Mouse (Mus musculus): ENCODE data around the gene Olfr288. TPM values are rescaled to one million over a fixed set of nuclear protein-coding genes. Genes with fewer than 3 reads are reported as not detected.

The Olfr288 gene
- polyA plus RNA-seq, 1 experiment from 2014 or later = not detected

DNA sequence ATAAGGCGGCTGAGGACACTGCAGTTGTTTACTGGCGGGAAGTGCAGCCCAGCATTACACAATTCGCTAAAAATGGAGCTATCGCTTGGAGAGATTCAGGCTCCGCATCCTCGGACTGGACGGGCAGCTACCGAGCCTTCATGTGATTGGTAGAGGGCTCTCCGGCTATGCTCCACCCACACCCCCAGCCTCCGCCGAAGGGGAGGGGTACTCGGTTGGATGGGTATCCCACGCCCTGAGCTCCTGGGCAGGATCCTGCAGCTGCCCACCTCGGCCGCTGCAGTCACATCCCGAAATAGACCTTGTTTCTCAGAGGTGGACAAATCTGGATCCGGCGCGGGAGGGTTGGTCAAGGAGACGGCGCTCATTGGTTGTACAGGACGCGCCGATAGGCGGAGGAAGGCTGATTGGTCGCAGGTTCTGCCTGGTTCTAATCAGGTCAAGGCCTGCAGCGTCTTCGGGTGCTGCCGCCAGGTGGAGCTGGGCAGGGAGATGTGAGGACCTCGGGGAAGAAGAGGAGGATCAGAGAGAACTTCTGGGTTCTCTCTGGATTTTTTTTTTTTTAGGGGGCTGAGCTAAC lies 14.1 kb downstream of the Olfr288 start:
- H3K9me3 ChIP-seq = no peaks in the 10 kb centered on the region
- H3K9ac ChIP-seq = peak overlapping the region; percentile 61
- peak overlapping the region; percentile 75 for H3K27ac ChIP-seq
- peak overlapping the region; percentile 78 for H3K4me2 ChIP-seq
- peaks cover 7% of the 10 kb centered on the region for H3K4me1 ChIP-seq
- WGBS = under 1% methylated on average over 30 of the region's 30 CpGs
- peaks cover 20% of the 10 kb centered on the region; the same call in 1 of the 2 replicates for H3K27me3 ChIP-seq
- ATAC-seq (ENCODE audit: low FRiP score) = peak; percentile 98
- H3K4me3 ChIP-seq (replicated peaks) = peak overlapping the region; percentile 53
- no peaks in the 10 kb centered on the region for H3K36me3 ChIP-seq (replicated peaks)

DNA sequence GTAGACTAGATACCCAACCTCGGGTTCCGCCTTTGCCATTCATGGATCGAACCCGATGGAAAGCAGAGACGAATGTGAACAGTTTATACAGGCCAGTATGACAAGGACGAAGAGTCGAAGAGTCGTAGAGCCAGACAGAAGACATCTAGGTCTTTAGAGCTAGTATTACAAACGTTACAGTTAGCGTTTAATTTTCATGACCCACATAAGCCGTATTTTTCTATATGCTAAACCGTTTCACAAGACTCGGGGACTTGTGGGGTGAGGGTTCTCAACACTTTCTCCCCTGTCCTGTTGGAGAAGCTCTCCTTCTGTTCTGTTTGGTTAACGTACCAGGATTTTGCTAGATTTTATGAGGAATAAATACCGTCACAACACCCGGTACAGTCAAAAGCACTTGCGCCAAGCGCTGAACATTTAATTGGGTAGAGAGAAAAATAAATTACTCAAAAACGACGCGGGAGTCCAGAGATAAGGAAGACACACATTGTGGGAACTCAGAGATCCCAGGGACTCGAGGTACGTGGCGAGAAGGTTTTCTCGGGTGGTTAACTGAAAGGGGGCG lies 14.7 kb downstream of the Olfr288 start:
- H3K4me3 ChIP-seq (replicated peaks) = peak overlapping the region; percentile 53
- H3K4me2 ChIP-seq = peak overlapping the region; percentile 78
- peaks cover 20% of the 10 kb centered on the region; the same call in 1 of the 2 replicates for H3K27me3 ChIP-seq
- H3K9me3 ChIP-seq = no peaks in the 10 kb centered on the region
- H3K4me1 ChIP-seq = peaks cover 7% of the 10 kb centered on the region
- H3K36me3 ChIP-seq (replicated peaks) = no peaks in the 10 kb centered on the region
- peak overlapping the region; percentile 75 for H3K27ac ChIP-seq
- peak overlapping the region; percentile 61 for H3K9ac ChIP-seq
- WGBS = 3% methylated on average over 26 of the region's 26 CpGs
- ATAC-seq (ENCODE audit: low FRiP score) = no peak

DNA sequence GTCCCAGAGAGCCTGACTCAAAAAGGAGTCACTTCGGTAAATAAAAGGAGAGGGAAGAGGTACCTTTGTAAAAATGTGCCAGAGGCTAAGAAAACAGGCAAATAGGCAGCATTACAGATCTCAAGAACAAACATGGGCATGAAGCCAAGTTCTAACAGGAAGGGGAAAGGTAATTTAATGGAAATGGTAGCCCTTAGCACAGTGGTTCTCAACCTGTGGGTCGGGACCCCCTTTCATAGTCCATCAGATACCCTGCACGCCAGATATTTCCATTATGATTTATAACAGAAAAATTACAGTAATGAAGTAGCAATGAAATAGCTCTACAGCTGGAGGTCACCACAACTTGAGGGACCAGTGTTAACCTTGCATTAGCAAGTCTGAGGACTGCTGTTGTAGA lies 18.0 kb downstream of the Olfr288 start:
- Histone ChIP-seq H3K9me3 (no peaks in the 10 kb centered on the region), H3K27ac (no peak overlapping the region), H3K9ac (no peak overlapping the region), H3K27me3 (peaks cover 32% of the 10 kb centered on the region), H3K36me3 (replicated peaks) (no peaks in the 10 kb centered on the region), H3K4me2 (no peak overlapping the region), H3K4me1 (peaks cover 7% of the 10 kb centered on the region), H3K4me3 (replicated peaks) (no peak overlapping the region)
- ATAC-seq (ENCODE audit: low FRiP score) = no peak
- WGBS = 78% methylated on average over 3 of the region's 3 CpGs

DNA sequence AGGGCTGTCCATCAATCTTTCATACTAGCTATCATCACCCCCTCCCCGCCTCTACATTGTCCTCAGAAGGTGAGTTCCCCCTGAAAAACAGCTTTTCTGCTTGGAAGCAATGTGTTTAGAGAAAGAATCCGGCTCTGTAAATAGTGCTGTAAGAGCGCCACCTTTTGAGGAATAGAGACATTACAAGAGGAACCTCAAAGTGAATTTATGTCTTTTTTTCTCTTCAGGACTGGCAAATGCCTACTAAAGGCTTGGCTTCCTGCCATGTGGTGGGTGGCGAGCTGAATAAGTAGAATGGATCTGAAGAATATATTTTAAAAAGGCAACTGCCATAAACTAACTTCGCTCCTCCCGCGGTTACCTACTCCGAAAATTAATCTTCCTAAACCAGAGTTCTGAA lies 21.5 kb downstream of the Olfr288 start:
- ATAC-seq (ENCODE audit: low FRiP score) = no peak
- H3K9ac ChIP-seq = no peak overlapping the region
- peaks cover 62% of the 10 kb centered on the region for H3K27me3 ChIP-seq

DNA sequence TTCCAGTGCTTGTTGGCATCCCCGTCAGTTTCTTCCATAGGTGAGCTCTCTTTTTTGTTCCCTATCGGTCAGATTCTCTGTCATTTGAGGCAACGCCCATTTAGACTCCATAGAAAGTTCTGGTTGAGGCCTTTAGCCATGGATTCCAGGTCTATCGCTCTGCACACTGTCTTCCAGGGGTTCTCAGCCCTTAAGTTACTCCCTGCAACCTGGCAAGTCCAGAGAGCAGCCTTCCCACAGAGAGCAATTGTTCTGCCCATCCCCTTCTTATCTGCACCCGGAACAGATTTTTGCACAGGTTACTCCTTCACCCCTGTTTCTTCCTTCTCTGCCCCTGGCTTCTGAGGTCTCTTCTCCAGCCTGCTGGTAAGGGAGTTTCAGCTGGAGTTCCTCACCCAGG lies 23.2 kb downstream of the Olfr288 start:
- 67% methylated on average over 5 of the region's 5 CpGs for WGBS
- Histone ChIP-seq H3K27ac (no peak overlapping the region), H3K9ac (no peak overlapping the region), H3K4me3 (replicated peaks) (no peak overlapping the region), H3K27me3 (peaks cover 64% of the 10 kb centered on the region), H3K4me2 (no peak overlapping the region), H3K9me3 (no peaks in the 10 kb centered on the region), H3K4me1 (peaks cover 33% of the 10 kb centered on the region), H3K36me3 (replicated peaks) (no peaks in the 10 kb centered on the region)
- no peak for ATAC-seq (ENCODE audit: low FRiP score)

More for the DNA sequence above, 21.5 kb downstream of the Olfr288 start:
- H3K4me1 ChIP-seq = peaks cover 23% of the 10 kb centered on the region
- no peak overlapping the region for H3K27ac ChIP-seq
- H3K9me3 ChIP-seq = no peaks in the 10 kb centered on the region
- no peak overlapping the region for H3K4me3 ChIP-seq (replicated peaks)
- H3K4me2 ChIP-seq = no peak overlapping the region
- no peaks in the 10 kb centered on the region for H3K36me3 ChIP-seq (replicated peaks)
- WGBS = 36% methylated on average over 8 of the region's 8 CpGs

DNA sequence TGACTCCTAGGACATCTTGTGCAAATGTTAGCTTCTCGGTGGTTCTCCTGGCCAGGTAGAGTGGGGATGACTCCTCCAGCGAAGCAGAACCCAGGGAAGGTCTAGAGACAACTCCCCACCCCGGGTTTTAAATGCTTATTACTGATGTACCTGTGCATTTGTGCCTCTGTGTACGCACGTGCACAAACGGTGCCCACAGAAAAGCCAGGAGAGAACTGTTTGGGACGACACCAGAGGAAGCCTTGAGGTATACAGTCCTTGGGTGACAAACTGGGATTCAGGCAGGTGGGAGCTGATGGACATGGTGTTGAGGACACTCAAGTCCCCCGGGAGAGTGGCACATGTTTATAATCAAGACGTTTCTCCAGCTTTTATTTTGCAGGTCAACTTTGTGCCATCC lies 24.4 kb downstream of the Olfr288 start:
- Histone ChIP-seq H3K4me3 (replicated peaks) (no peak overlapping the region), H3K9me3 (no peaks in the 10 kb centered on the region), H3K36me3 (replicated peaks) (no peaks in the 10 kb centered on the region), H3K4me1 (peaks cover 41% of the 10 kb centered on the region), H3K27me3 (peaks cover 57% of the 10 kb centered on the region), H3K27ac (no peak overlapping the region), H3K4me2 (peak overlapping the region; percentile 87), H3K9ac (no peak overlapping the region)
- no peak for ATAC-seq (ENCODE audit: low FRiP score)
- 77% methylated on average over 9 of the region's 9 CpGs for WGBS

DNA sequence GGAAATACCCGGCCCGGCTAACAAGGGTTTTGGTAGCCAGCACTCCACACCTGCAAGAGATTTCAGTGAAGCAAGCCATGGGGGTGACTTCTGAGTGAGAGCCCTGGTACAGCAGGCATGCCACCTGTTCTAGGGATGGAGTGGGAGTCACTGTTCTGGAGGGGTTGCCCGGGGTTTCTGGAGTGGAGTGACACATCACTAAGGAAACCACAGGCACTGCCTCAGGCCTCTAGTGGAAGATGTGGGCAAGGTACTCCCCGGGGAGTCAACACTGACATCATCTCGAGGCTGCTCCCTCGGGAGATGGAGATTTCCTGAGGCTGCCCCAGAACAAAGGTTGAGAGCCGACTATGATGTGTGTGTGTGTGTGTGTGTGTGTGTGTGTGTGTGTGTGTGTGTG lies 25.0 kb downstream of the Olfr288 start:
- Histone ChIP-seq H3K36me3 (replicated peaks) (no peaks in the 10 kb centered on the region), H3K4me2 (peak overlapping the region; percentile 87), H3K9ac (no peak overlapping the region), H3K4me1 (peaks cover 41% of the 10 kb centered on the region), H3K27me3 (peaks cover 62% of the 10 kb centered on the region), H3K27ac (no peak overlapping the region), H3K9me3 (no peaks in the 10 kb centered on the region), H3K4me3 (replicated peaks) (peak overlapping the region; percentile 61)
- no peak for ATAC-seq (ENCODE audit: low FRiP score)
- 39% methylated on average over 7 of the region's 7 CpGs for WGBS

DNA sequence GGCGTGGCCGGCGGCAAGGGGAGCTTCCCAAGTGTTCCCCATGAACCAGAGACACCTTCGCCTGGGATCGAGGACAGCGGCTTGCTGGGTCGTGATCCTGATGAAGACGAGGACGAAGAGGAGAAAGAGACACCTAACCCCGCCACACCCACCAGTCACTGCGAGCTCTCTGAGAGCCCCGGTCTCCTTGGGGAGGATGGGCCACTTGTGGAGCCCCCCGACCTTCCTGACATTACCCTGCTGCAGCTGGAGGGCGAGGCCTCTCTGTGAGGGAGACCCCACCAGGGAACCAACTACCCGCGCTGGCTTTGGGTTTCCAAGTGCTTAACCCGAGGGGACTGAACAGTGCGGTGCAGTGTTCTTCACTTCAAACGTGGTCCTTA lies 26.7 kb downstream of the Olfr288 start:
- no peaks in the 10 kb centered on the region for H3K9me3 ChIP-seq
- 2% methylated on average over 19 of the region's 19 CpGs for WGBS
- H3K9ac ChIP-seq = peak overlapping the region; percentile 59
- peak overlapping the region; percentile 87 for H3K4me2 ChIP-seq
- H3K4me3 ChIP-seq (replicated peaks) = peak overlapping the region; percentile 61
- H3K27me3 ChIP-seq = peaks cover 58% of the 10 kb centered on the region
- no peak for ATAC-seq (ENCODE audit: low FRiP score)
- H3K27ac ChIP-seq = no peak overlapping the region
- no peaks in the 10 kb centered on the region for H3K36me3 ChIP-seq (replicated peaks)
- peaks cover 41% of the 10 kb centered on the region for H3K4me1 ChIP-seq

DNA sequence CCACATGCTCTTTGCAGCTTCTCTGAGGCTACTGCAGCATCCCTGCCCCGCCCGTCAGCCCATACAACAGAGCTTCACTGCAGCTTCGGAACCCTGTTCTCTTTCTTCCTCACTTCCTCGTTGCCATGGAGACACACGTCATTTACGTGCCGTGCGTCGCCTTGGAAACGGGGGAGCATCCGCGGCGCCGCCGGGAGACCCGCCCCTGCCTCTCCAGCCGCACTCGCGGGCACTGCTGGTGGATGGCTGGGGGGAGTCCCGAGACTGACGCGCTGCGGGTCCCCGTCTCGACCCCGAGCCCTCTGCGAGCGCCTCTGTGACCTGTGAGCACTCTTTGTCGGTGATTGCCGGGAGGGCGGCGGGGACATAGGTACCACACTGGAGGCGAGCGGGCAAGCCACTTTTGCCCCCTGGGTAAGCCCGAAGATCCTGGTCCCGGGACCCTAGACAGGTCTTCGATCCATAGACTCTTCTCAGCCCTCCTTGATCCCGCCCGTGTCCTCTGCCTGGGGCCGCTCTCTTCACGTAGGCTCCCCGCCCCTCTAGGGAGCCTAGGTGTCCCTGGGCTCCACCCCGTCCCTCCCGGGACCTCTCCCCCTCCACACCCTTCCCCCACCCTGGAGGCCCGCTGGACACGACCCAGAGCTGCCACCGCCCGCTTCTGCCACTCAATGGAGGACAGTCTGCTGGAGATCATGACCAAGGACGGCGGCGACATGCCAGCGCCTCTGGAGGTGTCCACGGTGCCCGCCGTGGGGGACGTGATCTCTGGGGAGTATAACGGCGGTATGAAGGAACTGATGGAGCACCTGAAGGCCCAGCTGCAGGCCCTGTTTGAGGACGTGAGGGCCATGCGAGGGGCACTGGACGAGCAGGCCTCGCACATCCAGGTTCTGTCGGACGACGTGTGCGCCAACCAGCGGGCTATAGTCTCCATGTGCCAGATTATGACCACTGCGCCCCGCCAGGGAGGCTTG lies 27.4 kb downstream of the Olfr288 start:
- Histone ChIP-seq H3K9ac (peak overlapping the region; percentile 59), H3K9me3 (no peaks in the 10 kb centered on the region), H3K4me2 (peak overlapping the region; percentile 87), H3K36me3 (replicated peaks) (no peaks in the 10 kb centered on the region), H3K27ac (peak overlapping the region; percentile 94), H3K4me1 (peaks cover 41% of the 10 kb centered on the region), H3K4me3 (replicated peaks) (peak overlapping the region; percentile 61), H3K27me3 (peaks cover 55% of the 10 kb centered on the region)
- ATAC-seq (ENCODE audit: low FRiP score) = peak; percentile 95
- WGBS = under 1% methylated on average over 69 of the region's 69 CpGs

DNA sequence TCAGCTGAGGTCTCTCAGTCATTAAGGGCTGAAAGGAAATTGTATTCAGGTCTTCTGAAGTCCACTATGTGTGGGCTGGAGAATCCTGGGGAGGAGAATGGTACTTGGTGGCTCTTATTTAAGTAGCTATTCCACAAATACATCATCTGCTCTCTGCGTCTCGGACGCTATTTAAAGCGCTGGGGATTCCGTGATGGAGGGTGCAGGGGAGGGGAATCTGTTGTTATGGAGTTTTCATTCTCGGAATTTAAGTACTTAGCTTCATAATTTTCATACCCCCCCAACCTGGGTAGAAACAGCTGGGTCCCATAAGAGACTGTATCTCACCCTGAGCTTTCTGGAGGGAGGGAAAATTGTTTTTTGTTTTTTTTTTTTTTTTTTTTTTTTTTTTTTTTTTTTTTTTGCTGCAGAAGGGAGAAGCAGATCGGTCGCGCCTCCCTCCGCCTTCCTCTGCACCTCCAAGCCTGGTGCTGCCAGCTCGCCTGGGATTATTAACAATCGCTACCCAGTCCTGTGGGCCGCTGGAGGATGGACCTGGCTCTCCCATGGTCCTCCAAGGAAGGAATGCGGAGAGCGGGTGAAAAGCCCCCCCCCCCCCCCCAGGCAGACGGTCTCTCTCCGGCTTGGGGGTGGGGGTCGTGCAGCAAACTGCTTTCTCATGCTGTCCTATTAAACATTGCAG lies 28.2 kb downstream of the Olfr288 start, which contains the start of gene Ccdc184:
TSS of gene Ccdc184 (plus strand) at position 196 of the 682 bp plus-strand sequence.
- Histone ChIP-seq H3K9ac (peak within 1 kb of the TSS; percentile 59), H3K36me3 (replicated peaks) (no peaks in the 10 kb centered on the region), H3K27ac (peak within 1 kb of the TSS; percentile 94), H3K9me3 (no peaks in the 10 kb centered on the region), H3K27me3 (peaks cover 49% of the 10 kb centered on the region), H3K4me2 (peak within 1 kb of the TSS; percentile 87), H3K4me1 (peaks cover 41% of the 10 kb centered on the region), H3K4me3 (replicated peaks) (peak within 1 kb of the TSS; percentile 61)
- ATAC-seq (ENCODE audit: low FRiP score) = peak; percentile 83
- under 1% methylated on average over 18 of the region's 18 CpGs for WGBS

DNA sequence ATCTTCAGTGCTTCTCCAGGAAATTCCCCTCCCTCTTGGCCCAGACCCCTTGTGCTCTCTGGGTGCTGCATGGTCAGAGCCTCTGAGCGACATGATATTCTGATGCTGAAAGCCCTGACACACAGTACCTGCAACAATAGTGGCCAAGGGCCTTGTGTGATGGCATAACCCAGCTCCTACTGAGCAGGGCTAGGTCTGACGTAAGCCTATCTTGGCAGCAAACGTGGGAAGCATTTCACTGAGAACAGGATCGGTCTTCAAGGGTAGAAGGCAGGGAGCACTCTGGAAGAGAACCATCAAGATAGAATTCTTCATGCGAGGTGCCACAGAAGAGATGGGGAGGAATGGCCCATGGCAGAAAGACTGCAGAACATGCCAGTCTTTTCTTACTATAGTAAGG lies 29.8 kb downstream of the Olfr288 start, which contains the start of gene Asb8:
TSS of gene Asb8 (minus strand) at position 101 of the 400 bp plus-strand sequence.
- Histone ChIP-seq H3K9me3 (no peaks in the 10 kb centered on the region), H3K27me3 (peaks cover 35% of the 10 kb centered on the region)
- ATAC-seq (ENCODE audit: low FRiP score) = no peak

DNA sequence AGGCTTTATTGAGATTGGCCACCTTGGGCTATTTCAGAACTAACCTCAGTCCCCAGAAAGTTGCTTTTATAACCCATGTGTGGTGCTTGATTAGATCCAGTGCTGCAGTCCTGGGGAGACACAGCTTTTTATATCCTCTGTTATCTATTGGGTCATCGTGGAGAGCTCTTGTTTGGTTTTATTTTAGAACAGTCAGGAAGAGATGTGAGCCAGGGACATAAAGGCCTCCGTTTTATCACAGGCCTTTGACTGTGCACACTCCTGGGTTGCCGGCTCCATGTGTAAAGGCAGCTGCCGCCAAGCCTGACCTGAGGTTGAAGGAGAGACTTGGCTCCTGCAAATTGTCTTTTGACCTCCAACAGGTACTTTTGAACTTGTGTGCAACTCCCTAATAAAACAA lies 32.8 kb downstream of the Olfr288 start:
- no peak overlapping the region for H3K9ac ChIP-seq
- no peak for ATAC-seq (ENCODE audit: low FRiP score)
- H3K4me3 ChIP-seq (replicated peaks) = no peak overlapping the region
- H3K36me3 ChIP-seq (replicated peaks) = no peaks in the 10 kb centered on the region
- no peak overlapping the region for H3K27ac ChIP-seq
- peaks cover 6% of the 10 kb centered on the region for H3K27me3 ChIP-seq
- peaks cover 10% of the 10 kb centered on the region for H3K4me1 ChIP-seq
- 81% methylated on average over 4 of the region's 4 CpGs for WGBS
- no peak overlapping the region for H3K4me2 ChIP-seq
- no peaks in the 10 kb centered on the region for H3K9me3 ChIP-seq

More for the DNA sequence above, 29.8 kb downstream of the Olfr288 start, which contains the start of gene Asb8:
- 83% methylated on average over 5 of the region's 5 CpGs for WGBS
- peak within 1 kb of the TSS; percentile 87 for H3K4me2 ChIP-seq
- peaks cover 36% of the 10 kb centered on the region for H3K4me1 ChIP-seq
- no peak within 1 kb of the TSS for H3K4me3 ChIP-seq (replicated peaks)
- H3K9ac ChIP-seq = no peak within 1 kb of the TSS
- H3K36me3 ChIP-seq (replicated peaks) = no peaks in the 10 kb centered on the region
- H3K27ac ChIP-seq = no peak within 1 kb of the TSS

Measured in forebrain, embryonic 12.5 days (tissue).